Mouse (Mus musculus) olfactory bulb, adult 2 months (tissue): ENCODE data around the gene Filip1.

Experiments used
- CTCF ChIP-seq: fragments of 200-500 bp; IDR thresholded peaks from 2 replicates; pipeline ENCODE4 v1.5.1; 2012; ENCODE audit warnings: low read depth, mild to moderate bottlenecking, low read length, moderate library complexity; ENCODE audit not compliant: insufficient read depth
- POLR2A ChIP-seq: fragments of 200-500 bp; IDR thresholded peaks from 2 replicates; pipeline ENCODE4 v1.6.1; 2012; ENCODE audit warnings: mild to moderate bottlenecking, low read depth, low read length, moderate library complexity; ENCODE audit not compliant: insufficient read depth

DNA sequence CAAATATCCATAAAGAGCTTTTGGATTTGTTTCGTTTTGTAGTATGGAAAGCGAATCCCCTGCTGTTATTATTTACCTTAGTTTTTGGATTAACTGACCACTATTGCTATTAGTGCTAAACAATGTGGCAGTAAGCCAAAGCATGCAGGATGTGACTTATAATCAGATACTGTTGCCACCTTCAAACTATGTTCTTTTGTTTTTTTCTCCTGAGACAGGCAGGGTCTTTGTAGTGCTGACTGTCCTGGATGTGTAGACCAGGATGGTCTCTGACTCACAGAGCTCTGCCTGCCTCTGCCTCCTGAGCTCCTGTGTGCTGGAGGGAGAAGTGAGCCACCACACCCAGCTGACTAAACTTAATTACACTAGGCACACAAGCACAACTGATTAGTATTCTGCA is 33.4 kb downstream of the Filip1 start:
- TF ChIP-seq CTCF (no peak), POLR2A (no peak)
